Mouse (Mus musculus) ES-E14 (cell line): ENCODE measurements around the gene Cxadr. TPM values are rescaled to one million over a fixed set of nuclear protein-coding genes. Genes with fewer than 3 reads are reported as not detected.

Experiments used
- DNase-seq: peaks from one replicate; pipeline ENCODE4 v3.0.0-alpha.2; 2013; ENCODE audit warnings: low read depth, low spot score
- H3K27ac ChIP-seq: 2 replicates; pipeline ENCODE4 v1.5.1; 2012; ENCODE audit warnings: low read depth, mild to moderate bottlenecking, low read length, moderate library complexity, mixed read lengths; ENCODE audit not compliant: poor library complexity, insufficient read depth, severe bottlenecking
- H3K36me3 ChIP-seq: 2 replicates; pipeline ENCODE4 v1.6.1; 2012; ENCODE audit warnings: mild to moderate bottlenecking, low read length, moderate library complexity, mixed read lengths; ENCODE audit not compliant: control insufficient read depth, poor library complexity, insufficient read depth, severe bottlenecking
- H3K4me1 ChIP-seq, 2 experiments: fragments of 150-350 bp in 1 of 2; sonication (generic) in 1 of 2; 2 replicates each; pipeline ENCODE4 v1.6.1; 2012; ENCODE audit warnings: low read length in 2 of 2, mild to moderate bottlenecking in 1 of 2, mixed read lengths in 1 of 2; ENCODE audit not compliant: control insufficient read depth in 2 of 2, insufficient read depth in 2 of 2, poor library complexity in 1 of 2
- H3K4me3 ChIP-seq, 2 experiments: fragments of 150-350 bp in 1 of 2; sonication (generic) in 1 of 2; 2 replicates each; pipeline ENCODE4 v1.5.1; 2012; ENCODE audit warnings: low read length in 2 of 2, low read depth in 1 of 2, mild to moderate bottlenecking in 1 of 2, mixed read lengths in 1 of 2; ENCODE audit not compliant: insufficient read depth in 1 of 2, poor library complexity in 1 of 2, severe bottlenecking in 1 of 2
- H3K9ac ChIP-seq: 2 replicates; pipeline ENCODE4 v1.6.1; 2012; ENCODE audit warnings: low read depth, mild to moderate bottlenecking, low read length, mixed read lengths; ENCODE audit not compliant: poor library complexity, insufficient read depth, severe bottlenecking
- H3K9me3 ChIP-seq: fragments of 150-350 bp; sonication (generic); 2 replicates; pipeline ENCODE4 v1.6.1; 2012; ENCODE audit warnings: low read depth, mild to moderate bottlenecking, low read length; ENCODE audit not compliant: control insufficient read depth, insufficient read depth
- CHD2 ChIP-seq: IDR thresholded peaks from 2 replicates; pipeline ENCODE4 v1.6.1; 2014; ENCODE audit warnings: mild to moderate bottlenecking, low read depth, low read length, inconsistent platforms
- HCFC1 ChIP-seq: IDR thresholded peaks from 2 replicates; pipeline ENCODE4 v1.6.1; 2012; ENCODE audit warnings: low read length, inconsistent platforms, borderline replicate concordance; ENCODE audit not compliant: insufficient read depth
- MAFK ChIP-seq: IDR thresholded peaks from 2 replicates; pipeline ENCODE4 v1.6.1; 2014; ENCODE audit warnings: mild to moderate bottlenecking, low read depth, low read length, inconsistent platforms; ENCODE audit not compliant: insufficient read depth
- ZC3H11A ChIP-seq: IDR thresholded peaks from 2 replicates; pipeline ENCODE4 v1.6.1; 2012; ENCODE audit warnings: low read depth, mild to moderate bottlenecking, inconsistent platforms, low read length, borderline replicate concordance
- ZNF384 ChIP-seq: IDR thresholded peaks from 2 replicates; pipeline ENCODE4 v1.6.1; 2012; ENCODE audit warnings: low read depth, low read length, inconsistent platforms
- in situ Hi-C, 2 experiments: fragments of 600-800 bp; cut with MboI; formaldehyde crosslinking; loops; one replicate each; pipeline ENCODE4 v1.15.1; 2025; ENCODE audit warnings: low sequenced_read_pairs in 2 of 2, inconsistent platforms in 1 of 2; ENCODE audit not compliant: unreplicated experiment in 2 of 2
- total RNA-seq: library from RNA; depleted of rRNA; stranded (reverse); fragments of 300-350 nt; gene quantifications from 2 replicates; pipeline ENCODE4 v1.2.3, GENCODE M21; 2012; rRNA removed

Gene Cxadr
- 31.0 and 44.2 TPM in 2 replicates for total RNA-seq

- Histone ChIP-seq H3K36me3 (no peaks in the 10 kb centered on the region), H3K9me3 (no peaks in the 10 kb centered on the region), H3K4me1 (peaks cover 0 to 11% of the 10 kb centered on the region in 2 experiments; a peak in 2 of 4 replicates), H3K9ac (peak within 1 kb of the TSS; percentile 91), H3K4me3 (peak within 1 kb of the TSS; percentile 76 to 87), H3K27ac (peak within 1 kb of the TSS; percentile 70; the same call in 1 of the 2 replicates)
- in situ Hi-C loops, result no loop called here
- DNase-seq, result peak; percentile 85
- TF ChIP-seq HCFC1 (no peak), ZNF384 (no peak), CHD2 (no peak), MAFK (no peak), ZC3H11A (no peak)
Measured at GRCm38 (mm10) chr16:78301183-78301830, at the start of gene Cxadr. Gene Cxadr, plus strand, starts transcription at chr16:78301489.

GRCm38 (mm10) chr16:78258989-78259388, 42.3 kb upstream of the Cxadr start:
- Histone ChIP-seq H3K9ac (no peak overlapping the region), H3K27ac (no peak overlapping the region)
- in situ Hi-C loops, result no loop called here

GRCm38 (mm10) chr16:78260070-78260879, 41.0 kb upstream of the Cxadr start:
- no peak for TF ChIP-seq CHD2
- no peak for TF ChIP-seq MAFK
- no peak for TF ChIP-seq HCFC1
- no peak for TF ChIP-seq ZNF384
- no peak for TF ChIP-seq ZC3H11A
- Histone ChIP-seq H3K9ac (no peak overlapping the region), H3K36me3 (no peaks in the 10 kb centered on the region), H3K4me3 (no peak overlapping the region), H3K9me3 (no peaks in the 10 kb centered on the region), H3K27ac (no peak overlapping the region), H3K4me1 (peaks cover 0 to 5% of the 10 kb centered on the region in 2 experiments; a peak in 1 of 4 replicates)
- in situ Hi-C loops, result no loop called here
- no peak for DNase-seq

More at GRCm38 (mm10) chr16:78258989-78259388, 42.3 kb upstream of the Cxadr start:
- no peak for TF ChIP-seq ZNF384
- no peak for TF ChIP-seq HCFC1
- no peak for TF ChIP-seq ZC3H11A
- no peak for TF ChIP-seq CHD2
- TF ChIP-seq MAFK, result no peak
- Histone ChIP-seq H3K4me3 (no peak overlapping the region), H3K9me3 (no peaks in the 10 kb centered on the region), H3K4me1 (no peaks in the 10 kb centered on the region), H3K36me3 (no peaks in the 10 kb centered on the region)
- no peak for DNase-seq

DNA sequence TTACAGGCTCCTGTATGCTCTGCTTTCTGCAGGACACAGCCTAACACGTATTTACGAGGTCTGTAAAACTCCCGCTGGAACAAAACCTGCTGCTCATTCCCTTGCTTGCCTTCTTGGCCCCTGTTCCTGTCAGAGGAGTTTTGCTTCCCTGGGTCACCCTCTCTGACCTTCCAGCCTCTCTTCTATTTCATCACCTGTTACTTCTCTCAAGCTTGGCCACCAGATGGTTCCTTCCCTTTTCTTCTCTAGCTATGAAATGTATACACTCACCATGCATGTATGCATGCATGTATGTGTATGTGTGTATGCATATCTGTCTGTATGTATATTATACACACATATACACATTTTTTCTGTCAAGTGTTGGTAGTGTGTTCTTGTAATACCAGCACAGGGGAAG, 39.8 kb upstream of the Cxadr start:
- Histone ChIP-seq H3K36me3 (no peaks in the 10 kb centered on the region), H3K27ac (no peak overlapping the region), H3K4me3 (no peak overlapping the region), H3K9ac (no peak overlapping the region), H3K4me1 (peaks cover 3 to 8% of the 10 kb centered on the region in 2 experiments; a peak in 3 of 4 replicates), H3K9me3 (no peaks in the 10 kb centered on the region)
- in situ Hi-C loops, result no loop called here
- TF ChIP-seq CHD2 (no peak), MAFK (no peak), ZC3H11A (no peak), HCFC1 (no peak), ZNF384 (no peak)
- DNase-seq, result no peak
